Mouse (Mus musculus) cerebellum, adult 2 months (tissue): ENCODE data around the gene Creb3l1. TPM values are rescaled to one million over a fixed set of nuclear protein-coding genes. Genes with fewer than 3 reads are reported as not detected.

Source experiments
- DNase-seq, 2 experiments: peaks; one replicate each; pipeline ENCODE4 v3.0.0; 2021
- H3K27ac ChIP-seq: fragments of 200-500 bp; 2 replicates; pipeline ENCODE4 v1.5.1; 2012; ENCODE audit warnings: low read length, control low read depth, inconsistent platforms; ENCODE audit not compliant: insufficient read depth
- H3K27me3 ChIP-seq: fragments of 200-500 bp; 2 replicates; pipeline ENCODE4 v1.6.1; 2012; ENCODE audit warnings: inconsistent platforms, mild to moderate bottlenecking, low read length, moderate library complexity; ENCODE audit not compliant: control insufficient read depth, insufficient read depth
- H3K4me1 ChIP-seq: fragments of 200-500 bp; 2 replicates; pipeline ENCODE4 v1.6.1; 2011; ENCODE audit warnings: low read length; ENCODE audit not compliant: control insufficient read depth, insufficient read depth
- H3K4me3 ChIP-seq: fragments of 200-500 bp; replicated peaks from 2 replicates; pipeline ENCODE3; 2011; ENCODE audit warnings: mild to moderate bottlenecking, low read depth, low read length, control low read depth; ENCODE audit not compliant: insufficient read depth
- CTCF ChIP-seq: fragments of 200-500 bp; IDR thresholded peaks from 2 replicates; pipeline ENCODE4 v1.5.1; 2011; ENCODE audit warnings: low read depth, mild to moderate bottlenecking, control low read depth, low read length, moderate library complexity, borderline replicate concordance; ENCODE audit not compliant: insufficient read depth
- POLR2A ChIP-seq: fragments of 200-500 bp; IDR thresholded peaks from 2 replicates; pipeline ENCODE4 v1.6.1; 2011; ENCODE audit warnings: low read length, control low read depth, borderline replicate concordance; ENCODE audit not compliant: insufficient read depth
- WGBS: fragments of 180-500 bp; shearing (Covaris S2); methylation state at CpG from one replicate; pipeline ENCODE4 v1.1.7; 2018; 5-methylcytosine and 5-hydroxymethylcytosine counted together
- polyA plus RNA-seq: library from polyadenylated mRNA; depleted of rRNA; stranded (reverse); fragments of >200 nt; gene quantifications from 2 replicates; pipeline ENCODE4 v1.2.3, GENCODE M21; 2012; rRNA removed

Gene Creb3l1
- polyA plus RNA-seq, 1 experiment: 1.3 TPM

DNA sequence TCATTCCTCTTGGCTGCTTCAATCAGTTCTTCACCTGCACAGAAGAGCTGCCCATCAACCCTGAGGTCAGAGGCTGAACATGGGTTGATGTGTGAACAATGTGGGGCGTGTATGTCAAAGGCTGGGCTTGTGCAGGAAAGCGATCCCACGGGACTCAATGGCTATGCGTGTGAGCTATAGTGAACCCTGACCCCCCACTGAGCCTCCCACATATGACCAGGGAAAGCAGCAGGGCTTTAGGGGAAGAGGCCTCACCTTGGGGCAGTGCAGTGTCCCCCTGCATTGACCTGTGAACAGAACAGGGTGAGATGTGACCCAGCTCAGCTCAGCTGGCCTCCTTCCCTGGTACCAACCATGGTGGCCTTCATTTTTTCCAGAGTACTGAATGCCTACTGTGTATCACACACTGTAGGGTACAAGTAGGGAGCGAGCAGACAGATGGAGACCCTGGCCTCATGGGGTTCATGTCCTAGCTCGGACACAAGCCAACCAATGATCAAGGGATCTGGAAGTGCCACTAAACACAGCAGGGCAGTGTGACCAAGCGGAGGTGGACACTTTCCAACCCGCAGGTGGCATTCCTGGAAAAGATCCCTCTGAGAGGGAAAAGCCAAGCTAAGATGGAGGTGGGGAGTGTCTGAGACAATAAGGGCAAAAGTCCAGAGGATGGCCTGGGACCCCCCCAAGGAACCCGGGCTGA, 89.3 kb downstream of the Creb3l1 start:
- peak; percentile 70 to 75 for DNase-seq
- TF ChIP-seq CTCF: no peak
- 37% methylated on average over 9 of the region's 9 CpGs for WGBS
- Histone ChIP-seq H3K4me3 (no peak overlapping the region), H3K27me3 (no peaks in the 10 kb centered on the region), H3K4me1 (peaks cover 78% of the 10 kb centered on the region), H3K27ac (peak overlapping the region; percentile 27)

DNA sequence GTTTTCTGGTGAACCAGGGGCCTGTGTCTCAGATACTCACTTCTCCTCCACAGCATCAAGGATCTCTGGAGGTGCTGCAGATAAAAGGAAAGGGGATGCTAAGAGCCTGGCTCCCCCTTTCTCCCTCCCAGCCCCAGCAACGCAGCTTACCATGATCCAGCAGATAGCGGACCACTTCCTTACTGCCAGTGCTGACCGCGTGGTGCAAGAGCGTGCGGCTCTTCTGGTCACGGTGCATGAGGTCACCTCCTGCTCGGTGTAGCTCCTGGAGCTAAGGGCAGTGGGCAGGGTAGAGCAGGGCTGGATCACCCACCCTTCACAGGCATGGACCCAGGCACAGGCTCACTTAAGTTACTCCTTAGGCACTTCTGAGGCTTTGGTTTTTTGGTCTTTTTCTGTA, 90.3 kb downstream of the Creb3l1 start:
- no peak for DNase-seq
- Histone ChIP-seq H3K27me3 (no peaks in the 10 kb centered on the region), H3K27ac (peak overlapping the region; percentile 27), H3K4me1 (peaks cover 76% of the 10 kb centered on the region), H3K4me3 (no peak overlapping the region)
- TF ChIP-seq CTCF: no peak
- no peak for TF ChIP-seq POLR2A
- WGBS: 38% methylated on average over 8 of the region's 8 CpGs

DNA sequence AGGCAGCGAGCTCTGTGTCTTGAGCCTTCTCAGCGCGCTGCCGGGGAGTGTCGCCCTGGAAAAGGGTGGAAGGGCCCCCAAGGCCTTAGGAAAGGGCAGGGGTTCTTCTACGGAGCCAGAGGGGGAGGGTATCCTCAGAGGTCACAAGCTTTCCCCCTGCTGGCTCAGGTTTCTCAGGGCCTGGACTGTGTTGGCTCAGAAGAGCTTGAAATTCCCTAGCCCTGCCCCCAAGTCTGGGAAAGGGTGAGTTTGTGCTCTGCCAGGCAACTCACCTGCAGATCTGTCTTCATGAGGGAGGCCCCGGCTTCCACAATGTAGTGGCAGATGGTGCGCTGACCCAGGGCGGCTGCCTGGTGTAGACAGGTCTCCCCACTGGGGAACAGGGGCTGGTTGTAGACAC, 90.8 kb downstream of the Creb3l1 start:
- WGBS: 13% methylated on average over 9 of the region's 9 CpGs
- TF ChIP-seq POLR2A (no peak), CTCF (no peak)
- Histone ChIP-seq H3K4me3 (no peak overlapping the region), H3K4me1 (peaks cover 79% of the 10 kb centered on the region), H3K27me3 (no peaks in the 10 kb centered on the region), H3K27ac (peak overlapping the region; percentile 57)
- DNase-seq: peak; percentile 82 to 87

DNA sequence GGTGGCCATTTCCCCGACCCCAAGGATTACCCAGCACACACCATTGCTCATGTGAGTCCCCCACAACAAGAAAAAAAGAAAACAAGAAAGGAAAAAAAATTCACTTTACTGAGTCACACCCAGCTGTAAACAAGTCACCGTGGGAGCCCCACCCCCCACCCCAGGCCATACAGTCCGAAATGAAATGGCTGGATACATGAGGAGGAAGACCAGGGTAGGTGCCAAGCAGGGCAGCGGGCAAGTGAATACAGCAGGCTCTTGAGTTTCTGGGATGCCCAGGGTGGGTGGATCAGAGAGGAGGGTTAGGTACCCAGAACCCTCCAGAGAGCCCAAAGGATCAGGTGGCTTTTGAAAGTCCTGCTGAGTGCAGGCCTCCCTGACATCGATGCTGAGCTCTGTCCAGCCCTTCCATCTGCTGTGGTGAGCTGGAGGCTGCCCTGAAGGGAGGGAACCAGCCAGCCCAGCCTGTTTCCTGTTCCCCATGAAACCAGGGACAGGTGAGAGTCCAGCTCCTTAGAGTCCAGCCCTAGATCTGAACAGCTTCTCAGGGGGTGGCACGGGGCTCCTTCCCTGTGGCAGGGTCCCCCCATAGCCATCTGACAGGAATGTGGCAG, 91.5 kb downstream of the Creb3l1 start:
- TF ChIP-seq CTCF (no peak), POLR2A (no peak)
- 8% methylated on average over 6 of the region's 6 CpGs for WGBS
- Histone ChIP-seq H3K4me1 (peaks cover 80% of the 10 kb centered on the region), H3K27me3 (no peaks in the 10 kb centered on the region), H3K4me3 (no peak overlapping the region), H3K27ac (peak overlapping the region; percentile 57)
- peak; percentile 75 to 78 for DNase-seq

Other genes with a start within 250 kb of the Creb3l1 start
- 2.0 TPM in 2 replicates for gene Chrm4, start 97.3 kb downstream of the Creb3l1 start, polyA plus RNA-seq
- gene Mdk, start 92.2 kb downstream of the Creb3l1 start, polyA plus RNA-seq: 77.8 and 78.9 TPM in 2 replicates
- not detected in 2 replicates for gene Gm9821, start 78.8 kb downstream of the Creb3l1 start, polyA plus RNA-seq
- gene Dgkz, start 48.6 kb downstream of the Creb3l1 start, polyA plus RNA-seq: 716 and 832 TPM in 2 replicates
- 60.4 and 73.1 TPM in 2 replicates for gene Phf21a, start 68.6 kb upstream of the Creb3l1 start, polyA plus RNA-seq